Mouse (Mus musculus): ENCODE measurements at regions not wholly inside any gene's neighbourhood (a gene's known extent, or its start where the extent isn't known, plus 50 kb on each side); places are given as distances from the start of the nearest gene placed in this dataset.

GRCm38 (mm10) chr5:64498431-64498830 lies 304.8 kb upstream of the Klf3 start:
- no peak for DNase-seq (ENCODE audit: low spot score)

- DNase-seq (ENCODE audit: low spot score): no peak
These were observed 304.1 kb upstream of the Klf3 start for GRCm38 (mm10) chr5:64499131-64499530.

DNA sequence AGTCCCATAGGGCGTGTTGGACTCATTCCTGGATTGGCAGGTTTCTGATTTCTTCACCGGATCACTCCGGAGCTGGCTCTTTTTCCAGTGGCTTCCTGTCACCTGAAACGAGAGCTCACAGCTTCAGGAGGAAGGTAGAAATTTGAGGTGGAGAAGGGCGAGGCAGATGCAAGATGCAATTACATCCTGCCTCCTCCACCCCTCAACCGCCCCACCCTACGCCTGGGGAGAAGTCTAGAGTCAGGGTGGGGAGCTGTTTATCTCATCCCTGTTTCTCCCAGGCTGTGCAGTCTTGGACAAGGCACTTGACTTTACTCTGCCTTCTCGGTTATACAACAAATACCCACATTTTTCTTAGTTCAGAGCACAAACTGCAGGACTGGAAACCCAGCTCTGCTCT lies 302.8 kb upstream of the Klf3 start:
- no peak for DNase-seq (ENCODE audit: low spot score)

GRCm38 (mm10) chr5:64500866-64501265 lies 302.3 kb upstream of the Klf3 start:
- no peak for DNase-seq (ENCODE audit: low spot score)

DNA sequence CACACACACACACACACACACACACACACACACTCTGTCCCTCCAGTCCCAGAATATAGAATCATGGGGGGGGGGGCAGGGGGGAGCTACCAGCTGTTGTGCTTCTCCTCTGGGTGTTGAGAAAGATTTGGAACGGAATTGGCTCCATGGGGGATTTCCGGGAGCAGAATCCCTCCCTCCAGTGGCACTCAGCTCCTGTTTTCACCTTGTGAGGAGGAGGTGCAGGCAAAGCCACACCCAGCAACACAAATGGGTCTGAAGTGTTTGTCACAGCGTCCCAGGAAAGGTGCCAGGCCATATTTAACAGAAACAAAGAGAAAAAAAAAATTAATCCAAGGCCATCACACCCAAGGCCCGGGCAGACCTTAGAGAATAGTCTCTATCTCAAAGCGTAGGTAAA lies 301.4 kb upstream of the Klf3 start:
- no peak for DNase-seq (ENCODE audit: low spot score)

GRCm38 (mm10) chr5:64503514-64503913 lies 299.7 kb upstream of the Klf3 start:
- DNase-seq (ENCODE audit: low spot score): no peak

DNA sequence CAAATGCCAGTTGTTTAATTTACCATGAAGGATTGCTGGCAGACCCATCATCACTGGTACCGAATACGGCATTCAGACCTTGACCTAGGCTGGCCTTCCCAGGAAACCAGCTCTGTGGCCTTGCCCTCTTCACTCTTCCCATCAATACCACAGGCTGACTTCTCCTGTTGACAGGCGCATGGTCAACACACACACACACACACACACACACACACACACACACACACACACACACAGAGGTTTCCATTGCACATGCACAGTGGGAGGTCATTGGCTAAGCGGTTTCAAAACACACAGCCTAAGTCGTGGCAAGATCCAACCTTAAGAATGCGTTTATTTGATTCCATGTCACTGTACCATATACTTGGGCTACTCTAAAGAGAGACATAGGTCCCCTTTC lies 298.7 kb upstream of the Klf3 start:
- DNase-seq (ENCODE audit: low spot score): no peak

DNA sequence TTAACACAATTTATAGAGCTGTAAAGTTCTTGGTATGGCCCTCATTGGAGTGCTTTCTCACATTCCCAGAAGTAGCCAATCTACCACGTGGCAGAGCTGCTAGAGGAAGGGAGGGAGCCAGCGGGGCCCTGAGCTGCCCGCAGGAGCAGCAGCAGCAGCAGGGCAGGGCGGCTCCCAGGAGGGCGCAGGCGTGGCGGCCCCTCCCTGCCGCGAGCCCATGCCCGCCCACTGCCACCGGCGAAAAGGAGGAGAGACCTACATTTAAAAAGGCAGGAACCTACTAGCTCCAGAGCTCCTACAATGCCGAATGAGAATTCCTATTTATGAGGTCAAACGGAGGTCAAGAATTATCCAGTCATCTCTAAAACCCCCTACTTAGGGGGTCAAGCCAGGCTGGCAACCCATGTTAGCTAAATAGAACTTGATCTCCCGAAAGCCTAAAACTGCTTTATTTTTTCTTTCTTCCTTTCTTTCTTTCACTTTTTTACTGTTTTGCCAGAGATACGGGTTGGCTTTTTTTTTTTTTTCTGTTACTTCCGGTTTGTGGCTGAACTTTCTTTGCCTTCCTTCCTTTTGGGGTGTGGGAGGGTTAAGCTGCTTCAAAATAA lies 297.9 kb upstream of the Klf3 start:
- DNase-seq (ENCODE audit: low spot score): peak; percentile 80

- peak; percentile 79 for DNase-seq (ENCODE audit: low spot score)
These were observed 297.2 kb upstream of the Klf3 start for GRCm38 (mm10) chr5:64505835-64506600.

DNA sequence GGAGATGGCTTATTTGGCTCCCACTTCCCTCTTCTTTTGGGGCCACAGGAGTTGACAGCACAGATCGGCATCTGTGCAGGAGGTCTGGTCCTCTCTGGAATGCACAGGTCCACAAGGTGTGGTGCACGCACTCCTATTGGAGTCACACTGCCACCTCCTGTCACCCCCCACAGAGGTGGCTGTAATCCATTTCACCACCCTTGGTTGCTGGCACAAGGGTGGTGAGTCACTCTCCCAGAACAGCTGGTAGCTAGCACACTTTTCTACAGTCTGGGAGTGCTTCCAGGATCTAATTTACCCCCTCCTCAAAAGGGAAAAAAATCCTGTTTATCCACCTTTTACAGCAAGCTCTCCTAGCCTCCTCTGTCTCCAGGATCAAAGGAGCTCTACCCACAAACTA lies 294.6 kb upstream of the Klf3 start:
- DNase-seq (ENCODE audit: low spot score): no peak

- DNase-seq (ENCODE audit: low spot score): no peak
These were observed 289.8 kb upstream of the Klf3 start for GRCm38 (mm10) chr5:64513155-64513945.

DNA sequence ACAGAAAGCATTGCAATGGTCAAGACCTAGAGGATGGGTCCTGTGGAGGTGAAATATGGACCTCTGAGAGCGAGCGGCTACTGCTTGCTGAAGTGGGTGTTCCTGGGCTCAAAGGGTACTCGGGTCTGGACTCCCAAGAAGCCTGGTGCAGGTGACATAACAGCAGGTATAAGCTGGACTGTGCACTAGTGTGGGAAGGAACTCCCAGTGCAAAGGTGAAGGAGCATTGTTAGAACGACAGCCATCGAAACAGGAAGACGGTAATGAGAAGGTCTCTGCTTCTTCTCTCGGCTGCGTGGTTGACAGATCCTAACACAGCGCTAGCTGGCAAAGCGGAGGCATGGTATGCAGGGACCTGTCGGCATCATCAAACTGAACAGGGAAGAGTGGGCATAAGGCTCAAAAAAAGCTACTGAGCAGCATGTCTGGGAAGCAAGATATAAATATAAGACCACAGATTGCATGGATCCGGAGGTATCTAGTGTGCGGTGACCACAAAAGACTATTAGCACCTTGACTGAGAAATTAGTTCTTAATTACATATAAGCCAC lies 287.0 kb upstream of the Klf3 start:
- no peak for DNase-seq (ENCODE audit: low spot score)

DNA sequence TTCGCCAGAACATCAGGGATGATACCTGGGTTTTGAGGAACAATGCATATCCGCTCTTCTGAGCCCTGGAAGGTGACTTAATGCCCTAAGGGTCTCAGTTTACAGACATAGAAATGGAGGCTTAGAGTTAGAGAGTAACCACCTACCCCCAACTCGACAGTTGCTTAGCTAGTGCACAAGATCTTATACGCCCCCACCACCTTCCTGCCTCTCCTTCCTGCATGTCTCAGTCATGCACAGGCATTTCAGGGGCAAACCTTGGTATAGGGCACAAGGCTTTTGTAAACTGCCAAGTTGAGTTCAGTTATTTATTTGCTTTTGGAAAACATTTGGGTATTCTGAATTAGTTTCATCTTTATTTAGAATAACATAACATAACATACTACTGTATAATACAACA lies 285.9 kb upstream of the Klf3 start:
- DNase-seq (ENCODE audit: low spot score): no peak

DNA sequence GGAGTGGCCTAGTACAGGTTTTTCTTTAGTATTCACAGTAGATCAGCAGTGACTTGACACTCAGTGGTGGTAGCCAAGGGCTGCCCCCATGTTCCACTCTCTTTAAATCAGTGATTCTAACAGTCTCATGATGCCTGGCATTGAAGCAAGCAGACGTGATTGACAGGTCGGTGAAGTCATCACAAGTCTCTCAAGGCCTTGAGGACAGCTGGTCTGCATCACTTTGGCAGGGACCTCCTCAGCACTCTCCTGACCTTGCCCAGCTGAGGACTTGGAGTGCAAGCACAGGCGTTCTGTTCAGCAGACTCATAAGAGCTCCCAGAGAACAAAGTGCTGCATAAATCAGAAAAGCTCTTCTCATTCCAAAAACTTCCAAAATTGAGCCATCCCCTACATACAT lies 285.4 kb upstream of the Klf3 start:
- DNase-seq (ENCODE audit: low spot score): no peak

DNA sequence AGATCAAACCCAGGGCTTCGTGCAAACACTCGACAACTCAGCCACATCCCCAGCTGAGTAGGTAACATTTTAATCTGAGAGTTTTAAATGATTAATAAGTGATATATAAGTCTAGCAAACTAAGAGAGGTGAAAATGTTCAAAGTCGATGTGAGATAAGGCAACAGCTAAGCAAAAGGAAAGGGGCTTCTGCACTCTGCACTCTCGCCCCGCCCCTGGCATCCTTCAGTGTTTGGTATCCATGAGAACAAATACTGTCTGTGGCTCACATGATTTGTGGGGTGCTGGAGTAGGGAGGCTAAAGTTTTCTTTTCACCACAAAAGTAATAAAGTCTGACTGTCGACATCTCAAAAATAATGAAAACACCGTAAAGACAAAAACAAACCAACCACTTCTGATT lies 284.2 kb upstream of the Klf3 start:
- no peak for DNase-seq (ENCODE audit: low spot score)

- DNase-seq (ENCODE audit: low spot score): no peak
These were observed 283.5 kb upstream of the Klf3 start for GRCm38 (mm10) chr5:64519731-64520130.

- no peak for DNase-seq (ENCODE audit: low spot score)
These were observed 281.8 kb upstream of the Klf3 start for GRCm38 (mm10) chr5:64521401-64521800.

DNA sequence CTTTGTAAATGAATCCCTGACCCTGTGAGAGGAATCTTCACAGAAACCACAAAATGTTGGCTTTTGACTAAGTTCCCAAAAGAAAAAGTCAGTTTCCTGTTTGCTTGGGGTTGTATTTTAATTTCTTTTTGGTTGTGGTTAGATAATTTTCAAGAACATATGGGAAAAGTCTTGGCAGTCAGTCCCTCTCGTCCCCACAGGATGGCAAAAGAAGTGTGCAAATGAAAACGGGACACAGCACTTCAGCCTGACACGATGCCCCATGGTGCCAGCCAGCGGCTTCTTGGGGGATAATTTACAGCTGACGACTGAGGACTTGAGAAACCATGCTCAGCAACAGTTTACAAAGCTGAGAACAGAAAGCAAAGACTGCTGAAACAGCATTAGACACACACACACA lies 281.2 kb upstream of the Klf3 start:
- DNase-seq (ENCODE audit: low spot score): no peak

DNA sequence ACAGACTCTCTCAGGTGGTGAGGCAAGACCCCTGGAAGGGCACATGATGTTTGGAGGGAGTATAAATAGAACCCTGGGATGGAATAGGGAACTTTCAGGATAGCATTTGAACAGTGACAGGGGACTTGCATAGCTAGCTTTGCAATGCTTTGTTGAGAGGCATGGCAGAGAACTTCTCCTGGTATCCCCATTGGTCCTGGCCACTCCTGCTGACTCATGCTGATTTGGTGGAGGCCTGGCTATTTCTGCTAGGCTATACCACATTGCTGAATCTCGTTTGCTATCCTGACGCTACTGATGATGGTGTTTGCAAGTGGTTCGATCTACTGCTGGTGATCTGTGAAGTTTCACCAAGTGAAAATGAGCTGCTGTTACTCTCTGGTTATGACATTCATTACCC lies 276.7 kb upstream of the Klf3 start:
- DNase-seq (ENCODE audit: low spot score): no peak

DNA sequence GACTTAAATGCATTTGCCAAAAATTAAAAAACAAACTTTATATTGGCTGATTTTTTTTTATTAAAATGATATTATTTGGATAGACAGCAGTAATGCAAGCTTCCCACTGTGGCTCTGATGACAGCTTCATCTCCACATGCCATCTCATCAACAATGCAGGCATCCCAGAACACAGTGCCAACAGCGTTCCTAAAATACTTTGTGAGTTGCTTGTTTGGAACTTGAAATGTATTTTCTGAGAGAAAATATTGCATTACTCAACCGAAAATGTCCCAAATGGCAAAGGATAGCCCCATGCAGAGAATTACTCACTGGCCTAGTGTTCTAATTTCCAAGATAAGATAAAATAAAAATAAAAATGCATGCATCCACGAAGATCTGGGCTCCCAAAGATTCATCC lies 275.2 kb upstream of the Klf3 start:
- DNase-seq (ENCODE audit: low spot score): no peak

DNA sequence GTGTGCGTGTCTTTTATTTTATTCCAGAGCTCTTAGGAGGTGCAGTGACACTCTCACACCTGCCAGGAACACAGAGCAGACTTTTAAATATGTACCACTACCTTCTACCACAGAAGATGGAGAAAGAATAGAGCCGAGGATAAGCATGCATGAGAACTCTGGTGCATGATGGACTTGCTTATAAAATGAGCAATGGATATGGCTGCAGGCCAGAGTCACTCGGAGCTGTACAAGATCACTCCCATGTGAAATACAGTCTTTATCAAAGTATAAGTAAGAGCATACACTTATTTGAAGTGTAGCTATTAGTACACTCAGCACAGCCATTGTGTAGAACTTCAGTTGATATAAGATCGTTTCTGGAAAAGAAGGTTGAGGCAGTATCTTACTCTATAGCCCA lies 268.8 kb upstream of the Klf3 start:
- no peak for DNase-seq (ENCODE audit: low spot score)

- no peak for DNase-seq (ENCODE audit: low spot score)
These were observed 268.2 kb upstream of the Klf3 start for GRCm38 (mm10) chr5:64534947-64535346.

- no peak for DNase-seq (ENCODE audit: low spot score)
These were observed 267.6 kb upstream of the Klf3 start for GRCm38 (mm10) chr5:64535546-64535945.
